Mouse (Mus musculus) embryonic facial prominence, embryonic 14.5 days (tissue): ENCODE data around the gene Psmb9. TPM values are rescaled to one million over a fixed set of nuclear protein-coding genes. Genes with fewer than 3 reads are reported as not detected.

Source experiments
- ATAC-seq: fragments of 200-750 bp; cut with Nextera tagmentation; 2 replicates; pipeline ENCODE4 v1.8.0; 2017; ENCODE audit warnings: low read depth, moderate number of reproducible peaks, moderate TSS enrichment
- DNase-seq: peaks from one replicate; pipeline ENCODE4 v3.0.0-alpha.2; 2015; ENCODE audit warnings: low spot score
- H3K27ac ChIP-seq: fragments of 300-500 bp; sonication (generic); replicated peaks from 2 replicates; pipeline ENCODE4 v1.5.1; 2014; ENCODE audit warnings: low read depth, mild to moderate bottlenecking, low read length, moderate library complexity
- H3K27me3 ChIP-seq: fragments of 300-500 bp; sonication (generic); replicated peaks from 2 replicates; pipeline ENCODE4 v1.6.1; 2014; ENCODE audit warnings: low read length; ENCODE audit not compliant: control insufficient read depth, insufficient read depth
- H3K36me3 ChIP-seq: fragments of 300-500 bp; sonication (generic); 2 replicates; pipeline ENCODE4 v1.6.1; 2014; ENCODE audit warnings: low read length, mixed read lengths; ENCODE audit not compliant: control insufficient read depth, insufficient read depth
- H3K4me1 ChIP-seq: fragments of 300-500 bp; sonication (generic); 2 replicates; pipeline ENCODE4 v1.6.1; 2014; ENCODE audit warnings: antibody characterized with exemption, low read length; ENCODE audit not compliant: control insufficient read depth, insufficient read depth
- H3K4me2 ChIP-seq: fragments of 300-500 bp; sonication (generic); 2 replicates; pipeline ENCODE4 v1.6.1; 2014; ENCODE audit warnings: low read depth, mild to moderate bottlenecking, low read length, moderate library complexity, mixed read lengths
- H3K4me3 ChIP-seq: fragments of 300-500 bp; sonication (generic); 2 replicates; pipeline ENCODE4 v1.5.1; 2014; ENCODE audit warnings: low read depth, mild to moderate bottlenecking, low read length
- H3K9ac ChIP-seq: fragments of 300-500 bp; sonication (generic); 2 replicates; pipeline ENCODE4 v1.6.1; 2014; ENCODE audit warnings: low read depth, mild to moderate bottlenecking, low read length, moderate library complexity, mixed read lengths
- H3K9me3 ChIP-seq: fragments of 300-500 bp; sonication (generic); 2 replicates; pipeline ENCODE4 v1.6.1; 2016; ENCODE audit warnings: low read length; ENCODE audit not compliant: control insufficient read depth
- WGBS: fragments of 180-500 bp; shearing (Covaris S2); extraction: QIAGEN DNeasy Blood & Tissue Kit; methylation state at CpG from one replicate; pipeline ENCODE4 v1.1.7; 2014; 5-methylcytosine and 5-hydroxymethylcytosine counted together
- polyA plus RNA-seq: library from polyadenylated mRNA; unstranded; fragments of >200 nt; fragmentation: Nextera tagmentation; extraction: Ambion mirVana; gene quantifications from 2 replicates; pipeline ENCODE4 v1.2.1, GENCODE M21; 2014

Psmb9 gene
- polyA plus RNA-seq, 1 experiment from 2014 or later: 3.8 TPM

DNA sequence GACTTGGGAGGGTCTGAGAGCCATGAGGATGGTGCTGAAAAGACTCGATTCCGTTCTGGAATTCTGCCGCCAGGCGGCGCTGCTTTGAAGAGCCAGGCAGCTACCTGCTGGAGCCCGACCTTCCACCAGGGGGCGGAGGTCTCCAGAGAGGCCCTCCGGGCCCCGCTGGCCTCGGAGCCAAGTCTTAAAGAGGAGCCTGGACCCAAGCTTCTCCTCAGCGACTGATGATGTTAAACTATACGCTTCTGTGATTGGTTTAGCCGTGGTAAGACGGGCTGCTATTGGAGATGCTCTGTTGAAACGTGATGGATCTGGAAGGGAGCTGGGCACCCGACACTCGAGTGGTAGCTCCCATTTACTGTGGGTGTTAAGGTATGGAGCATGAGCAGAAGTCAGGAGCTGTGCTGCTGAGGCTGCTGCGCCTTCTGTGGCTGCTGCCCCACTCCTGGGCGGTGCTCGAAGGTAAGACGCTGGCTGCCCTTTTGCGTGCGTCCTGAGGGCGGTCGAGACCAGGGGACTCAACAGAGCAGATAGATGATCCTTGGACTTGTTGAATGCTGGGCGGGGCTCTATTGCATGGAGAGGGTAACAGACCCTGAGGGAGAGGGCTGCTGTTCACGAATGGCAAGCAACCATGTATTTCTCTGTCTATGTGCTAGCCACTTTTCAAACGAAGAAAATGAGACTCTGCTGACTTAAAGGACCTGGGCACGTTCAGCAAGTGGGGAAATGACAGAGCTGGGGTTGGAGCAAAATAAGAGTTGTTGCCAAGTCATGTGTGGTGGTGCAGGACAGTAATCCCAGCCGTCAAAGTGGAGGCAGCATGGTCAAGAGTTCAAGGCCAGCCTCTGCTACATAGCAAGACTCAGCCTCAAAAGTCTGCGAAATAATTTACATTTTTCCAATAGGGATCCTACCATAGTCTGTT is 52.0 kb downstream of the Psmb9 start:
- no peak overlapping the region for H3K27ac ChIP-seq
- no peaks in the 10 kb centered on the region for H3K9me3 ChIP-seq
- WGBS: 7% methylated on average over 24 of the region's 31 CpGs
- peaks cover 11% of the 10 kb centered on the region for H3K4me1 ChIP-seq
- peak; percentile 98 for DNase-seq
- ATAC-seq: peak; percentile 99
- H3K9ac ChIP-seq: peak overlapping the region; percentile 19; the same call in 1 of the 2 replicates
- no peaks in the 10 kb centered on the region for H3K36me3 ChIP-seq
- H3K27me3 ChIP-seq: peaks cover 21% of the 10 kb centered on the region
- peak overlapping the region; percentile 60 for H3K4me2 ChIP-seq
- H3K4me3 ChIP-seq: peak overlapping the region; percentile 36

DNA sequence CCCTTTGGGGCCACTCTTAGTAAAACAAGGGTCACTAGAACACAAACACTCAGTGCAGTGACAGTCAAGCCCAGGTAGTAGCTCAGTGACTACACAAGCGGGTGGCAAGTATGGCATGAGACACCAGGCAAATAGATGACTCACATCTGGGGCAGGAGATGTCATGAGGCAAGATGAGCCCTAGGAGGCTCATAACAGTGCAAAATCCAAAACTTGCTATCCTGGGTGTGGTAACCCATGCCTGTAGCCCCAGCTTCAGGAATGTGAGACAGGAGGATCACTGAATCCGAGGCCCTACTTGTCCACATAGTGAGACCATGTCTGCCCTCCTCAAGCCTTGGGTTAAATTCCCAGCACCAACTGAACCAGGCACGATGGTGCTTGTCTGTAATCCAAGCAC is 53.1 kb downstream of the Psmb9 start:
- Histone ChIP-seq H3K9me3 (no peaks in the 10 kb centered on the region), H3K4me1 (peaks cover 3% of the 10 kb centered on the region; the same call in 1 of the 2 replicates), H3K4me2 (no peak overlapping the region), H3K4me3 (no peak overlapping the region), H3K27ac (no peak overlapping the region), H3K36me3 (no peaks in the 10 kb centered on the region), H3K9ac (no peak overlapping the region), H3K27me3 (peaks cover 12% of the 10 kb centered on the region; the same call in 1 of the 2 replicates)
- DNase-seq: no peak
- WGBS: 83% methylated on average over 3 of the region's 3 CpGs
- no peak for ATAC-seq

DNA sequence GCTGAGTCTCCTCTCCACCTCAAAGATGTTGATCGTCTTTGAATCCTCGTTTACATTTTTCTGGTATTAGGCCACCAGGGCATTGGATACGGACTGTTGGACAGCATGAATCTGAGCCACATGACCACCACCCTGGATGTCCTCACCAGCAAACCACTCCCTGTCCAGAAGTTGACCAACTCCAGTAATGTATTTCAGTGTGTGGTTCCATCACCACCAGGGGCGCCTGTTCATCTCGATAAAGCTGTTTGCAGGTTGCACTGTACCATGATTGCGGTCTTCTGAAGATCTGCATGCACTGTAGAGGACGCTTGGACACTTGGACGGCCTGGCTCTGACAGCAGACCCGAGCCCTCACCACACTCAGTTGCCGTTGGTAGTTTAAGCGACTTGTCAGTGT is 54.3 kb downstream of the Psmb9 start:
- Histone ChIP-seq H3K36me3 (no peaks in the 10 kb centered on the region), H3K4me2 (no peak overlapping the region), H3K4me3 (no peak overlapping the region), H3K27ac (no peak overlapping the region), H3K27me3 (peaks cover 1% of the 10 kb centered on the region; the same call in 1 of the 2 replicates), H3K4me1 (peaks cover 9% of the 10 kb centered on the region; the same call in 1 of the 2 replicates), H3K9ac (no peak overlapping the region), H3K9me3 (no peaks in the 10 kb centered on the region)
- 87% methylated on average over 11 of the region's 11 CpGs for WGBS
- ATAC-seq (no peak), DNase-seq (no peak)

Other genes with a start within 250 kb of the Psmb9 start
- gene Pfdn6, start 247.4 kb downstream of the Psmb9 start, polyA plus RNA-seq: 122 and 124 TPM in 2 replicates
- gene Wdr46, start 247.1 kb downstream of the Psmb9 start, polyA plus RNA-seq: 15.4 and 20.2 TPM in 2 replicates
- gene B3galt4, start 236.3 kb downstream of the Psmb9 start, polyA plus RNA-seq: 4.4 and 5.7 TPM in 2 replicates
- gene Vps52, start 232.0 kb downstream of the Psmb9 start, polyA plus RNA-seq: 38.6 and 41.6 TPM in 2 replicates
- 2,078 and 2,095 TPM in 2 replicates for gene Rps18, start 231.8 kb downstream of the Psmb9 start, polyA plus RNA-seq
- gene H2-K1, start 187.4 kb downstream of the Psmb9 start, polyA plus RNA-seq: 20.8 and 30.8 TPM in 2 replicates
- 6.0 and 7.2 TPM in 2 replicates for gene Ring1, start 163.1 kb downstream of the Psmb9 start, polyA plus RNA-seq
- 41.3 and 46.1 TPM in 2 replicates for gene H2-Ke6, start 159.7 kb downstream of the Psmb9 start, polyA plus RNA-seq
- gene Slc39a7, start 156.1 kb downstream of the Psmb9 start, polyA plus RNA-seq: 118 and 125 TPM in 2 replicates
- 26.0 and 29.2 TPM in 2 replicates for gene Rxrb, start 156.0 kb downstream of the Psmb9 start, polyA plus RNA-seq
- gene Col11a2, start 148.3 kb downstream of the Psmb9 start, polyA plus RNA-seq: 53.9 and 64.3 TPM in 2 replicates
- 0.36 and 0.76 TPM in 2 replicates for gene H2-Oa, start 95.4 kb downstream of the Psmb9 start, polyA plus RNA-seq
- gene H2-DMa, start 68.2 kb downstream of the Psmb9 start, polyA plus RNA-seq: 13.6 and 14.9 TPM in 2 replicates
- 103 and 105 TPM in 2 replicates for gene Brd2, start 65.1 kb downstream of the Psmb9 start, polyA plus RNA-seq
- 0.22 and 0.39 TPM in 2 replicates for gene H2-DMb2, start 44.5 kb downstream of the Psmb9 start, polyA plus RNA-seq
- gene H2-DMb1, start 34.7 kb downstream of the Psmb9 start, polyA plus RNA-seq: 2.8 and 4.3 TPM in 2 replicates
- 5.1 and 7.4 TPM in 2 replicates for gene Tap1, start 211 bp downstream of the Psmb9 start, polyA plus RNA-seq
- 10.0 and 12.1 TPM in 2 replicates for gene Psmb8, start 10.0 kb upstream of the Psmb9 start, polyA plus RNA-seq
- 3.3 and 4.1 TPM in 2 replicates for gene Tap2, start 15.8 kb upstream of the Psmb9 start, polyA plus RNA-seq
- gene H2-Ob, start 51.1 kb upstream of the Psmb9 start, polyA plus RNA-seq: 0.24 TPM in 1 of 2 replicates, not detected in the other
- gene H2-Ab1, start 69.9 kb upstream of the Psmb9 start, polyA plus RNA-seq: 9.4 and 10.1 TPM in 2 replicates
- gene H2-Aa, start 100.1 kb upstream of the Psmb9 start, polyA plus RNA-seq: 4.9 and 5.7 TPM in 2 replicates
- gene H2-Eb1, start 118.1 kb upstream of the Psmb9 start, polyA plus RNA-seq: 4.1 and 4.7 TPM in 2 replicates
- gene H2-Eb2, start 137.9 kb upstream of the Psmb9 start, polyA plus RNA-seq: not detected in 2 replicates
- not detected in 2 replicates for gene Btnl2, start 167.1 kb upstream of the Psmb9 start, polyA plus RNA-seq
- gene Btnl1, start 189.4 kb upstream of the Psmb9 start, polyA plus RNA-seq: not detected in 2 replicates
- gene BC051142, start 211.1 kb upstream of the Psmb9 start, polyA plus RNA-seq: 0.38 and 0.71 TPM in 2 replicates